18 mouse cellular contexts compared by ENCODE assay signal in the genomic region with DNA sequence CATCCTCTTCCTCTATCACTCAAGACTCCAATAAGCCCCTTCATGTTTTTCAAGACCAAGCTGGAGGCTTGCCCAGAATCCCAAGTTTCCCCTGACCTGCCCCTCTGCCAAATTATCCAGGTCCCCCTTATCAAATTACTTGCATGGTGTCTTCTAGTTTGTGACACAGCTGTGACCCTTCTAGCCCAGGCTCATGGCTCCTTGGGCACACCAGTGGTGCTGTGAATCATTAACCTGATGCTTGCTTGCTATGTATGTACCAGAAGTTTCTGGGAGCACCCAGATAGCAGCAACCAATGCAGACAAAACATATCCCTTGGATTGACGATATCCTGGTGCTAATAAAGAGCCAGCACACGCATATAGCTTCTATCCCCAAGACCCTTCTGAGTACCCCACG. TPM values are rescaled to one million over a fixed set of nuclear protein-coding genes. Genes with fewer than 3 reads are reported as not detected.
DNase-seq lines count a peak whose midpoint lies in the region; ATAC-seq and TF ChIP-seq lines count a peak whose summit lies in the region.
"Had no signal": no experiment of that assay in that cellular context is flagged by ENCODE, and none has a peak within 500 bp of the region (broad histone marks: within the 10 kb centered on the region; RNA-seq: fewer than 3 reads in every experiment).

No protein-coding gene starts in this region.

- TF ChIP-seq EP300 in liver, postnatal 0 days (IDR thresholded peaks at IDR 0.05; ENCODE audit: low read depth) = no peak

- H3K27me3 ChIP-seq in midbrain, embryonic 10.5 days (ENCODE audit: low read depth, poor library complexity, severe bottlenecking) = no peaks in the 10 kb centered on the region
- no peaks in the 10 kb centered on the region for H3K27me3 ChIP-seq in midbrain, embryonic 13.5 days
- no peaks in the 10 kb centered on the region for H3K27me3 ChIP-seq in kidney, postnatal 0 days (ENCODE audit: insufficient read depth, low read length)
- H3K27me3 ChIP-seq in liver, postnatal 0 days (ENCODE audit: insufficient read depth, low read length) = no peaks in the 10 kb centered on the region
- H3K27me3 ChIP-seq: forebrain, embryonic 15.5 days; heart, embryonic 15.5 days; hindbrain, embryonic 13.5 days; limb, embryonic 12.5 days; midbrain, embryonic 15.5 days had no signal

- 86% methylated on average over 3 of the region's 3 CpGs for WGBS in midbrain, embryonic 10.5 days
- WGBS in midbrain, embryonic 13.5 days = 92% methylated on average over 3 of the region's 3 CpGs
- 72% methylated on average over 3 of the region's 3 CpGs for WGBS in kidney, postnatal 0 days
- 53% methylated on average over 3 of the region's 3 CpGs for WGBS in liver, postnatal 0 days (ENCODE audit: insufficient replicate concordance)

- no peak overlapping the region for H3K9ac ChIP-seq in midbrain, embryonic 13.5 days (replicated peaks)
- H3K9ac ChIP-seq in kidney, postnatal 0 days (ENCODE audit: low read depth, low read length) = no peak overlapping the region
- no peak overlapping the region for H3K9ac ChIP-seq in liver, postnatal 0 days (replicated peaks)
- H3K9ac ChIP-seq: forebrain, embryonic 15.5 days; heart, embryonic 15.5 days; hindbrain, embryonic 13.5 days; limb, embryonic 12.5 days; midbrain, embryonic 15.5 days had no signal

- no peak overlapping the region for H3K4me2 ChIP-seq in midbrain, embryonic 13.5 days (replicated peaks)
- H3K4me2 ChIP-seq in kidney, postnatal 0 days (ENCODE audit: low read length) = no peak overlapping the region
- H3K4me2 ChIP-seq in liver, postnatal 0 days (ENCODE audit: low read depth, low read length) = no peak overlapping the region
- H3K4me2 ChIP-seq: forebrain, embryonic 15.5 days; heart, embryonic 15.5 days; hindbrain, embryonic 13.5 days; limb, embryonic 12.5 days; midbrain, embryonic 15.5 days had no signal

- no peaks in the 10 kb centered on the region for H3K9me3 ChIP-seq in midbrain, embryonic 10.5 days (replicated peaks)
- no peaks in the 10 kb centered on the region for H3K9me3 ChIP-seq in midbrain, embryonic 13.5 days
- no peaks in the 10 kb centered on the region for H3K9me3 ChIP-seq in kidney, postnatal 0 days (replicated peaks; ENCODE audit: low read length)
- H3K9me3 ChIP-seq in liver, postnatal 0 days (ENCODE audit: low read length) = no peaks in the 10 kb centered on the region
- H3K9me3 ChIP-seq: embryonic facial prominence, embryonic 10.5 days; forebrain, embryonic 15.5 days; heart, embryonic 15.5 days; hindbrain, embryonic 13.5 days; limb, embryonic 12.5 days; midbrain, embryonic 15.5 days had no signal

- H3K36me3 ChIP-seq in midbrain, embryonic 10.5 days = no peaks in the 10 kb centered on the region
- H3K36me3 ChIP-seq in midbrain, embryonic 13.5 days = no peaks in the 10 kb centered on the region
- H3K36me3 ChIP-seq in kidney, postnatal 0 days (ENCODE audit: insufficient read depth, low read length) = no peaks in the 10 kb centered on the region
- H3K36me3 ChIP-seq in liver, postnatal 0 days (replicated peaks; ENCODE audit: insufficient read depth, low read length) = no peaks in the 10 kb centered on the region
- H3K36me3 ChIP-seq: embryonic facial prominence, embryonic 10.5 days; forebrain, embryonic 15.5 days; heart, embryonic 15.5 days; hindbrain, embryonic 13.5 days; limb, embryonic 12.5 days; midbrain, embryonic 15.5 days had no signal

- H3K4me3 ChIP-seq in midbrain, embryonic 10.5 days = no peak overlapping the region
- H3K4me3 ChIP-seq in midbrain, embryonic 13.5 days (replicated peaks) = no peak overlapping the region
- H3K4me3 ChIP-seq in kidney, postnatal 0 days (replicated peaks; ENCODE audit: low read depth, low read length) = no peak overlapping the region
- no peak overlapping the region for H3K4me3 ChIP-seq in liver, postnatal 0 days (ENCODE audit: low read depth, low read length)
- H3K4me3 ChIP-seq: embryonic facial prominence, embryonic 10.5 days; forebrain, embryonic 15.5 days; heart, embryonic 15.5 days; hindbrain, embryonic 13.5 days; limb, embryonic 12.5 days; midbrain, embryonic 15.5 days had no signal

- TF ChIP-seq CTCF in kidney, postnatal 0 days (IDR thresholded peaks at IDR 0.05; ENCODE audit: low read depth) = no peak
- TF ChIP-seq CTCF in liver, postnatal 0 days (IDR thresholded peaks at IDR 0.05; ENCODE audit: low read depth) = no peak

- no peak for DNase-seq in midbrain, embryonic 10.5 days (ENCODE audit: low spot score)
- DNase-seq in kidney, postnatal 0 days (ENCODE audit: low spot score) = peak; percentile 31
- DNase-seq in liver, postnatal 0 days = no peak
- DNase-seq in natural killer cell, adult 2 months (ENCODE audit: low spot score in 2 of 2) = no peak
- DNase-seq in spleen, postnatal 4 days (ENCODE audit: low spot score in 2 of 2) = no peak
- DNase-seq in heart, postnatal 25 days (ENCODE audit: low spot score) = no peak
- DNase-seq: adrenal gland, postnatal 25 days; B cell, adult 2 months; cerebellum, adult 18-20 months; cerebellum, postnatal 36 days; spleen, adult 18-20 months had no signal

- ATAC-seq in midbrain, embryonic 13.5 days = no peak
- ATAC-seq in kidney, postnatal 0 days (replicated peaks; ENCODE audit: low FRiP score, low read depth) = no peak
- no peak for ATAC-seq in liver, postnatal 0 days
- ATAC-seq: forebrain, embryonic 15.5 days; midbrain, embryonic 15.5 days had no signal

- peak overlapping the region; percentile 88; the same call in 1 of the 2 replicates for H3K27ac ChIP-seq in midbrain, embryonic 10.5 days (replicated peaks)
- no peak overlapping the region for H3K27ac ChIP-seq in midbrain, embryonic 13.5 days
- peak overlapping the region; percentile 44; the same call in 1 of the 2 replicates for H3K27ac ChIP-seq in kidney, postnatal 0 days
- H3K27ac ChIP-seq in liver, postnatal 0 days (ENCODE audit: low read depth) = peak overlapping the region; percentile 44; the same call in 1 of the 2 replicates
- H3K27ac ChIP-seq: embryonic facial prominence, embryonic 10.5 days; forebrain, embryonic 15.5 days; heart, embryonic 15.5 days; hindbrain, embryonic 13.5 days; limb, embryonic 12.5 days; midbrain, embryonic 15.5 days had no signal

- intact Hi-C loops in heart, postnatal 25 days (cut with DNase I) = no loop called here

- peaks cover 75% of the 10 kb centered on the region for H3K4me1 ChIP-seq in midbrain, embryonic 10.5 days
- peaks cover 18% of the 10 kb centered on the region for H3K4me1 ChIP-seq in midbrain, embryonic 13.5 days (replicated peaks)
- peaks cover 14% of the 10 kb centered on the region for H3K4me1 ChIP-seq in kidney, postnatal 0 days (replicated peaks; ENCODE audit: insufficient read depth, low read length)
- peaks cover 54% of the 10 kb centered on the region for H3K4me1 ChIP-seq in liver, postnatal 0 days (ENCODE audit: insufficient read depth)
- H3K4me1 ChIP-seq: midbrain, embryonic 15.5 days had no signal

RNA-seq across cellular contexts. Expression of gene Plekha7, which starts 19.2 kb away (rescaled TPM):
- 25.5 and 25.7 TPM in 2 replicates for polyA plus RNA-seq in midbrain, embryonic 10.5 days (2016; fragmentation: Nextera tagmentation; extraction: Ambion mirVana)
- 7.5 and 10.1 TPM in 2 replicates for polyA plus RNA-seq in midbrain, embryonic 13.5 days (2015; fragmentation: Nextera tagmentation; extraction: Ambion mirVana)
- 11.8 and 12.1 TPM in 2 replicates for polyA plus RNA-seq in kidney, postnatal 0 days (2015; fragmentation: Nextera tagmentation; extraction: Ambion mirVana)
- 1.5 and 1.8 TPM in 2 replicates for polyA plus RNA-seq in liver, postnatal 0 days (2015; fragmentation: Nextera tagmentation; extraction: Ambion mirVana)
- 1 to 10 TPM; 6.7 to 6.8 TPM for total RNA-seq in heart, postnatal 25 days (2021)

RNA-seq across cellular contexts. Expression of gene Rps13, which starts 45.0 kb away (rescaled TPM):
- polyA plus RNA-seq in midbrain, embryonic 10.5 days (2016; fragmentation: Nextera tagmentation; extraction: Ambion mirVana) = 708 and 841 TPM in 2 replicates
- 578 and 624 TPM in 2 replicates for polyA plus RNA-seq in midbrain, embryonic 13.5 days (2015; fragmentation: Nextera tagmentation; extraction: Ambion mirVana)
- 741 and 816 TPM in 2 replicates for polyA plus RNA-seq in kidney, postnatal 0 days (2015; fragmentation: Nextera tagmentation; extraction: Ambion mirVana)
- polyA plus RNA-seq in liver, postnatal 0 days (2015; fragmentation: Nextera tagmentation; extraction: Ambion mirVana) = 425 and 427 TPM in 2 replicates
- 100 to 1,000 TPM; 316 to 318 TPM for total RNA-seq in heart, postnatal 25 days (2021)
